Mouse (Mus musculus): ENCODE data around the gene Itpk1.

Gene Itpk1

GRCm38 (mm10) chr12:102691180-102691579 lies 13.6 kb downstream of the Itpk1 start:
- DNase-seq (ENCODE audit: low spot score): no peak

GRCm38 (mm10) chr12:102689773-102690563 lies 14.8 kb downstream of the Itpk1 start:
- no peak for DNase-seq (ENCODE audit: low spot score)

- no peak for DNase-seq (ENCODE audit: low spot score)
Observed at GRCm38 (mm10) chr12:102686321-102686720, 18.4 kb downstream of the Itpk1 start.

- no peak for DNase-seq (ENCODE audit: low spot score)
Observed at GRCm38 (mm10) chr12:102685523-102685931, 19.2 kb downstream of the Itpk1 start.

- no peak for DNase-seq (ENCODE audit: low spot score)
Observed at GRCm38 (mm10) chr12:102684720-102685386, 19.9 kb downstream of the Itpk1 start.

GRCm38 (mm10) chr12:102683979-102684378 lies 20.8 kb downstream of the Itpk1 start:
- DNase-seq (ENCODE audit: low spot score): no peak

- no peak for DNase-seq (ENCODE audit: low spot score)
Observed at GRCm38 (mm10) chr12:102683438-102683837, 21.3 kb downstream of the Itpk1 start.

GRCm38 (mm10) chr12:102682722-102683299 lies 21.9 kb downstream of the Itpk1 start:
- no peak for DNase-seq (ENCODE audit: low spot score)

GRCm38 (mm10) chr12:102682085-102682484 lies 22.6 kb downstream of the Itpk1 start:
- peak; percentile 80 for DNase-seq (ENCODE audit: low spot score)

- peak; percentile 75 for DNase-seq (ENCODE audit: low spot score)
Observed at GRCm38 (mm10) chr12:102681590-102681989, 23.1 kb downstream of the Itpk1 start.

GRCm38 (mm10) chr12:102678820-102679219 lies 25.9 kb downstream of the Itpk1 start:
- no peak for DNase-seq (ENCODE audit: low spot score)

GRCm38 (mm10) chr12:102677089-102677488 lies 27.6 kb downstream of the Itpk1 start:
- no peak for DNase-seq (ENCODE audit: low spot score)

GRCm38 (mm10) chr12:102674556-102674955 lies 30.2 kb downstream of the Itpk1 start:
- DNase-seq (ENCODE audit: low spot score): no peak

GRCm38 (mm10) chr12:102674123-102674522 lies 30.6 kb downstream of the Itpk1 start:
- no peak for DNase-seq (ENCODE audit: low spot score)

- no peak for DNase-seq (ENCODE audit: low spot score)
Observed at GRCm38 (mm10) chr12:102672857-102673839, 31.6 kb downstream of the Itpk1 start.

GRCm38 (mm10) chr12:102672176-102672575 lies 32.6 kb downstream of the Itpk1 start:
- no peak for DNase-seq (ENCODE audit: low spot score)

GRCm38 (mm10) chr12:102670848-102671247 lies 33.9 kb downstream of the Itpk1 start:
- DNase-seq (ENCODE audit: low spot score): no peak

- DNase-seq (ENCODE audit: low spot score): no peak
Observed at GRCm38 (mm10) chr12:102665465-102666202, 39.1 kb downstream of the Itpk1 start.

- DNase-seq (ENCODE audit: low spot score): no peak
Observed at GRCm38 (mm10) chr12:102664052-102664448, 40.7 kb downstream of the Itpk1 start.

- no peak for DNase-seq (ENCODE audit: low spot score)
Observed at GRCm38 (mm10) chr12:102663349-102664051, 41.2 kb downstream of the Itpk1 start.

All from testis, postnatal 10 days (tissue).